Mouse (Mus musculus) induced T-regulatory cell, adult 2 months (primary cell): ENCODE measurements at regions not wholly inside any gene's neighbourhood (a gene's known extent, or its start where the extent isn't known, plus 50 kb on each side); places are given as distances from the start of the nearest gene placed in this dataset.

Experiments
- DNase-seq: peaks from one replicate; pipeline ENCODE4 v3.0.0-alpha.2; 2012; ENCODE audit warnings: low read depth

DNA sequence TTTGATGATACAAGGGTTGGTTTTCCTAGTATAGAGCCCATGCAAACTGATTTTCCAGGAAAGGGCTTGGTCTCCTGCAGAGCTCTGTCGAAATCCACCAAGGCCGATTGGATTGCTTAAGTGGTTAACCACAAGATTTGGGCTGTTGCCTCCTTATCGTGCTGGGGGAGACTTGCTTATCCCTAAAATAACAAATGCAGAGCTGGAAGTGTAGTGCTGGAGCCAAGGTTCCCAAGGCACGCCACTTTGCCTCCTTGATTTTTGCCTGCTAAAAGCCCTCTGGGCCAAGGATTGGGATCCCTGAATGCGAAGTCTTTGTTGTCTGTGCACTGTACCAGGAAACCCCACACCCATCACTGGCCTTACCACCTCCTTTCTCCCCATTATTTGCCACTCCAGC lies 52.8 kb upstream of the Tmem178 start:
- DNase-seq: no peak

DNA sequence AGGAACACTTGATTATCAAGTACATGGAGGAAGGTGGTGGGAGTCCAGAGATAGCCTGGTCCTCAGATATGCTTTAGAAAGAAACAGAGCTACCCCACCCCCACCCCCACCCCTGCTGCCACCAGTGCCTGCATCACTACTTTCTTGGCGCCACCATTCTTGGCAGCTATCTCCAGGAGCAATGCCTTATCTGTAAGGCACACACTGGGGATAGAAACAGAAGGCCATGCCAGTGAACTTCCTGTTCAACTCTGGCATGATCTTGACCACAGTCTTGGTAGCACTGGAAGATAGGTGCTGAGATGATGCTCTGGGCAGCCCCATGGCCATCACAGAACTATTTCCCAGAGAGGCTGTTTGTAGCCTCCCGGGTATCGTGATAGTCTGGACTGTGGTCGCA lies 55.3 kb upstream of the Tmem178 start:
- DNase-seq: no peak

DNA sequence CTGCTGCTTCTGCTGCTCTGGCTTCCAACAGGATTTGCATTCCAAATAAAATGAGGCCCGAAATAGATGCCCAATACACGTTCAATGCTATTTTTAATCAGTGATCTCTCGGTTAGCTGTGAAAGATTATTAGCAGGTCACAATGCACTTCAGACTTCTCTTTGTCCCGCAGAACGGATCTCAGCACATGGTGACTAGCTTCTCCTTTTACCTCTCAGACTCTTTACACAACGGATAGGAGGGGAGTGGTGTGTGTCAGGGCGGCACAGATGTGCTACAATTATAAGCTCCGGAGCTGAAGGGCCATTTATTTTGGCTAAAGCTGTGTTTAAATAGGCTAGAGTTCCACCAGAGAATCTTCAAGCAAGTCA lies 56.7 kb upstream of the Tmem178 start:
- no peak for DNase-seq

DNA sequence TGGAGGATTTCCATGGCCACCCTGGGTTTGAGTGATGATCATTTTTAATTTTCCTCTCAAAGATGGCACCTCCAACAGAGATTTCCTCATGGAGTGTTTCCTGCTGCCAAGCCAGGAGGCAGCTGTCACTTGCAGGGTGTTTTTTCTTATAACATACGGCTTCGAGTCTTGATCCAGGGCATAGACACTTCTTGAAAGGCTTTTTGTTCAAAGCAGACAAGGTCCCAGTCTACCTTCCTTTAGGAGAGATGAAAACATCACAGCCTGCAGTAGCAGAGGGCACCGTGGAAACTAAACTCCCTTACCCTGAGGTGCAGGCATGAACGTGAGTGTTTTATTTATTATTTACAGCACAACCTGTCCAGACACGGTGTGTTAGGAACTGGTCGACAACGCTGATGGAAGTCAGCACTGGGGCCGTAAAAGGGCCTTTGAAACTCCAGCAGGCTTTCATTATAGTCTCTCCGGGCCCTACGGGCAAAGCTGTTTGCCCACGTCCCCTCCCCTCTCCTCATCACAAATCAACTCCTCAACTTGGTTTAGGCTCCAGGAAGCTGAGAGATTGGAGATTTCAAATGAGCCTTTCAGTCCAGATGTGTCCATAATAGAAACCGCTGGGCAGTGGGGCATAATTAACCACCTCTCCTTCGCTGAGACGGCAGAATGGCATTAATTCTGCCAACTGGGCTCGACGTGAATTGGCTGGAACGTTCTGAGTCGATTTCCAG lies 57.2 kb upstream of the Tmem178 start:
- no peak for DNase-seq

DNA sequence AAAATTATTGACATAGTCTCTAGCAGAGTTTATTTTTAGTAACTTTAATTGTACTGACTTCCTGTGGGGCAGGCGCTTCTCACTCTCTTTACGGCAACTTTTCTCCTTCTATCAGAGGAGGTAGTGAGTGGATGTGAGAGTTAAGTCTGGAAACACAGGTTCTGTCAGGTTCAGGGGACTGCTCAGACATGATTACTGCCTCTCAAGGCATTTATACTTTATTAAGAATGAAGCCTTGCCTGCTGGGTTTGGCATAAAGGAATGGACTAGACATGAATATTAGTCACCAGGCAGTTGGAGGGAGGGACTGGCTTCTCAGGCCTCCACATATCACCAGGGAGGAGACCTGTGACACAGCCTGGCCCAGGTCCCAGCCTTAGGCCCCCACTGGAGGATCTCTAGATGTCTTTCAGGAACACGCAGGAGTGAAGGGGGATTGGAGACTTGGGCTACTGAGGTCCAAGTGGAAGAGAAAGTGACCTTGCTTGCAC lies 58.2 kb upstream of the Tmem178 start:
- no peak for DNase-seq

DNA sequence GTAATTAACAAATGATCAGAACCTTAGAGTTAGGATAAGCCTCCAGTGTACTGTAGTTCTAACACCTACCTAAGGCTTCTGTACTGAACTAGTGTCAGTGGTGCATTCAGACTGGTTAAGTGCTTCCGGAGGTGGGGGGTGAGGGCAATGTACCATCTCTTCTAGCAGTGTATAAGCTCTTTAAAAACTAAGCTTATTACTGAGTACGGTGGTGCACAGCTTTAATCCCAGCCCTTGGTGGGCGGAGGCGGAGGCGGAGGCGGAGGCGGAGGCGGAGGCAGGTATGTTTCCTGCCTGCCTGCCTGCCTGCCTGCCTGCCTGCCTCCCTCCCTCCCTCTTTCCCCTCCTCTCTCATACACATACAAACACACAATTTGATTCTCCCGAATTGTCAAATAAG lies 58.7 kb upstream of the Tmem178 start:
- DNase-seq: no peak

DNA sequence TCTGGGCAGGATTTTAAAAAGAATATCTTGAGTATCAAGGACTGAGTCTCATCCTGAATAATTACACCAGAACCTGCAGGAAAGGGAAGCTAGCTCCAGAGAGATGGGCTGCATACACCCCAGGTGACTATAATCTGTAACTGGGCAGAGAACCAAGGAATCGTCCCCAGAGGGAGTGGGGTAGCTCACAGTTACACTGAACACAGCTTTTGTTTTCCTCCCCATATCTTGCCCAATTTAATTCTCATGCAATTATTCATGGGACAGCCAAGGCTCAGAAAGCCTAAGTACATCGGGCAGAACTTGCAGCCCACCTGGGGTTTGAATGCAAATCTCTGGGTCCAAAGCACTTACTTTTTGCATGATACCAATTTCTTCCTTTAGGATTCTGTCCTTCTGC lies 59.5 kb upstream of the Tmem178 start:
- no peak for DNase-seq

DNA sequence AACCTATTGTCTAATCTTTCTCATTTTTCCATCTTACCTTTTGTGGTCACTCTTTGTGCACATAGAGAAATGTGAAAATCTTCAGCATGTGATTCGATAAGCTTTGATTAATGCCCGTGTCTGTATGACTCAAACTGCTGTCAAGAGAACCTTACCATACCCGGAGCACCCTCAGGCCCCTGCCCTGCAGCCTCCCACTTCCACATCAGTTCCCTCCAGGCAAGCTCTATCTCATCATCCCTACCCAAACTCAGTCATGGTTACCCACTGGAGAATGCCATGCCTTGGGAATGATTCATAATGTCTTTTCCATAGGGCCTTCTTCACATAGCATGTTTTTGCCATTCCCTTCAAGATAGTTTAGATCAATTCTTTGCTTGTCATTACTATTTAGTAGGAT lies 62.0 kb upstream of the Tmem178 start:
- no peak for DNase-seq

DNA sequence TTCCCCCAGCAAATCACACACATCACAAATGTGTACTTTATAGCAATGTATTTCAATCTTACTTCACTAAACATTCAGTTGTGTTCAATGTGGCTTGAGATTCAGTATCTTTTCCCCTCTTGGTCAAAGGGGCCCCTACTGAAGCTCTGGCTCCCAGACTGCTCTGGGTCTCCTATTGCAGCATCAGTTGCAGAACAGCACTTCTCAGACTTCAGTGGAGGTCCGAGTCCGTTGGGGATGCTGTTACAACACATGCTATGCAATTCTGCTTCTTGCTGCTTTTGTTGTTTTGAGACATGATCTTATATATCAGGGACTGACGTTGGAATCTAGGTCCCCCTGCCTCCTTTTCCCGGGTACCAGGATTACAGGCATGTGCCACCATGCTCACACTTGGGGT lies 64.1 kb upstream of the Tmem178 start:
- no peak for DNase-seq

DNA sequence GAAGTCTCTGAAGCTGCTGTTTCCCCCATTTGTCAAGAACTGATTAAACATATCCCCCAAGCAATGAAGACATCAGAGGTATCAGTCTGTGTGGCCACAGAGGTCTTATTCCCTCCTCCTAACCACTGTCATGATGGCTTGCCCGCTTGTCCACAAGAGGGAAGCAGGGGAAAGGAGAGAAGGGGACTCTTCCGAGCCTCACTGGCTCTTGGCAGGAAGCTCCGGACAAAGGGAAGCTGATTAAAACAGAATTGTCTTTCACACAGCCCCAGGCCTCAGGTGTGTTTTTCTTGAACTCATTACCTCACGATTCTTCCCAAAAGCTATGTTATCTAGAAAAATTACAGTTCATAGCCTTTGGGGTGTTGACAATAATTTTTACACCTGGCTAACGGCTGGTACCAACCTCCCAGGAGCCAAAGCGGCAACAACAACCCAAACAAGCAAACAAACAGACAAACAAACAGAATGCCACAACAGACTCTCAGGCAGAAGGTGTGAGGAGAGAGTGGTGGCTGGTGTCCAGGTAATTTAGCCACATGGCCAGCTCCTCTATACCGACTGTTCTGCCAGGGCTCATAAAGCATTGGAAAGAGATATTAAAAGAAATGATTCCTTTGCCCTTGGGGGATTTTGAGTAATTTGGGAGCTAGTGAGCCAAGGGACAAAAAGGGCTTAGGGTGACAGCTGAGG lies 68.9 kb upstream of the Tmem178 start:
- no peak for DNase-seq

DNA sequence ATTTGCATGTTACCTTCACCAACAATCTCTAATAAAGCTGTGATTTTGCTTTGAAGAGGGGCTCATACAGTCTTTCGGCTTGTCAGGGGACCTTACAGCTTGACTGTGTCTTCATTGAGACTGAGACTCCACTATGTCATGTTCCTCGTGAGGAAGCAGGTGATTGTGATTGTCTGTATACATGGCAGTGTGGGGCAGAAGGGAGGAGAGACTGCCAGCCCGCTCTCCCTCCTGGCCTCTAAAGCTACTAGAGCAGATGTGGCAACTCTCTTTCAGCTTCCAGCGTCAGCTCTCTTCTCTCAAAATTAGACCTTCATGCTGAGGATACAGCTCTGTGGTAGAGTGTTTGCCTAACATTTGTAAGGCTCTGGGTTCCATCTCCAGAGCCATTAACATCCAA lies 73.5 kb upstream of the Tmem178 start:
- no peak for DNase-seq

DNA sequence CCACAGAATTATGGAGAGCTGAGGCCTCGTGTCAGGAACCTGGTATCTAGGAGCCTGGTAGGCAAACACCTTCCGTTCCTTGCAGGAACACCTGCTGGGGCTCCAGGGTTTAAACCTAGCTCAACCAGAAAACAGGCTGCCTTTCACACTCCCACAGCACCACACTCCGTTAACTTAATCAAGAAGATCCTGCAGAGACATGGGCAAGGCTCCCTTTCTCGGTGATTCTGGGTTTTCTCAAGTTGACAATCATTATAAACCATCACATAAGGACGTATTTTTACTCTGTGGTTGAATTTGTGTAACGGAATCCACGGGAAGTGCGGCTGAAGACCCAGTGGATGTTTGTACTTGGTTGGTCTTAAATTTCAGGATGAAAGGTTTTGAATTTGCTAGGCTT lies 82.1 kb upstream of the Tmem178 start:
- no peak for DNase-seq

DNA sequence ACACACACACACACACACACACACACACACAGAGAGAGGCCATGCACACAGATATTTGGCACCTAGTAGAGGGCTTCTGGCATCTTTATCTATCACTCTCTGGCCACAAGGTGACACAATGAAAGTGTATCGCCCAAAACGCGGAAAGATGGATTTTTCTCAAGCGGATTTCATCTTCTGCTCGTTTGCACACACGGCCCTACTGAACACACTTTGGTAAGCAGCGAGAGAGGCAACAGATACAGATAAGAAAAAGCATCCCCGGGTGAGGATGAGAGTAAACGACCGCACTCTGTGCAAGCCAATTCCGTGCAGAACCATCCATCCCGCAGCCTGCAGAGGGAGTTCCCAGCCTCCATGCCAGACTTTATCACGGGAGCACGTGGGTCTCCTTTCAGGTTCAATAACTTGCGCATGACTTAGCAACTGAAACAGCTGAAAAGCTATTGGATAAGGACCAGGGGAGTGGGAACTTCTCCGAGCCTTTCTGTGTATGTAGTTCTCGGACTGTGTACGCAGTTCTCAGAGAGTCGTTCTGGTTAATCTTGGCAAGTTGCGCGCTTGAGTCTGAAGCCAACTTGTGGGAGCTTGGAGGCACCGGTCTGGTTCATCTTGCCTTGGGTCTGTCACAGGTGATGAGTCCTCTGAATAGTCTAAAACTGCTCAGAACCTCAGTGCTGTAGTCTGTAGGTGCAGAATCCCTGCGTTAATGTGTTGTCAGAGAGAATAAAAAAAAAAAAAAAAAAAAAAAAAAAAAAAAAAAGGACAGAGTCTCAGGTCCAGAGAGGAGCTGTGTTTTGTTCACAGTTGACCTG lies 97.2 kb upstream of the Tmem178 start:
- no peak for DNase-seq

DNA sequence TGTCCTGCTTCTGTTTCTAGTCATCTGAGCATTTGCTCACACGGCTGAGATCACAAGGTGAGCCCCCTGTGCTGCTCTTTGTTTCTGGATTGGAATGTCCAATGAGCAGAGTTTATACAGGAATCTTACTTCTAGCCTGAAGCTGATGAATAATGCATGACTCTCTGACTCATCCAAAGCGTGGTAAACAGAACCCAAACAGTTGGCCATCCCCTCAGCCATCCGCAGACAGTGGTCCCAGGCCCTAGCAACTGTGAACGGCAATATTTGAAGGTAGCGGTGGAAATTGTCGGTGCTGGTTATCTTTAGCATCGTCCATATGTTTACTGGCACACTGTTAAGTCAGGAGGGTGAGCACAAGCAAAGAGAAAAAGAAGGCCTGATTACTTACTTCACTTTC lies 99.1 kb upstream of the Tmem178 start:
- DNase-seq: no peak

DNA sequence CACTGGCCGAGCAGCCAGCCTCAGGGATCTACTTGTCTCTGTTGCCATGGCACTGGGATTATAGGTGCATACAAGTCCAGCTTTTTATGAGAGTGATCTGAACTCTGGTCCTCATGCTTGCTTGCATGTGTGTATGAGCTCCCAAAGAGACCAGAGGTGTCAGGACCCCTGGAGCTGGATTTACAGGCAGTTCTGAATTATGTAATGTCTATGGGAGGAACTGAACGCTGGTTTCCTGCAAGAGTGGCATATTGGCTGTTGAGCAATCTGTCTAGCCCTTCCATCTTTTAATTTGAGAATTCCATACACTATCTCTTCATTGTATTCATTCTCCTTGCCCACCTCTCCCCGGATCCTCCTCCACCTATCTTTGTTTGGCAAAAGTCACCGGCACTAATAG lies 102.5 kb upstream of the Tmem178 start:
- DNase-seq: no peak

DNA sequence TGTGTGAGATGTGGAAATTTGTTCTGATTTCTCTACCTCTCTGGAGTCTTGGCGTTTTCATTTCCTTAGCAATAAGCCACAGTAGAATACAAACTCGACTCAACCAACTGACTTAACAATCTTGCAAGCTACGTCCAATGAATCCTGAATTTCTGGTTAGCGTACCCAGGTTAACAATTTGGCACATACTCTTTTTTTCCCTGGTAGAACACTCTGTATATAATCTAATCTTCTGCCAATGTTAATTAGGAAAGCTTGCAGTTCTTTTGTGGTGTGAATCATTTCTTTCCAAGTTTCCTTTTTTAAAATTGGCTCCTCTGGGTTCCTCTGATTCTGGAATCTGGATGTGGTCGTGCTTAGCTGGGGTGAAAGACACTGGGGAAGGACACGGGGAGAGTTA lies 103.5 kb upstream of the Tmem178 start:
- no peak for DNase-seq

DNA sequence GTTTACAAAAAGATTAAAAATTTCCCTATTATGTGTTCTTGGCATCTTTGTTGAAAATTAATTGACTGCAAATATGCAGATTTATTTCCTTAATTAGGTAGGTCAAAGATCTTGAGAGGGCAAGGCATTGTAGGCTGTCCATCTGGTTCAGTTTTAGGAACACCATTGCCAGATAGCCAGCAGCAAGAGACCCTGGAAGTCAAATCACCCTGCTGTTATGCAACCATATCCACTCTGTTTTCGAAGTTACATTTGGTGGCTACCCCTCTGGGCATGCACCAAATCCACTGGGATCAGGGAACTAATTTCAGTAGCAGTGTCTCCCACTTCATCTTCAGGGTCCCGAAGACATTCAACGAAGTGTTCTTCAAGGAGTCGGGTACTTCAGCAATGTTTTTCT lies 104.0 kb upstream of the Tmem178 start:
- DNase-seq: no peak

DNA sequence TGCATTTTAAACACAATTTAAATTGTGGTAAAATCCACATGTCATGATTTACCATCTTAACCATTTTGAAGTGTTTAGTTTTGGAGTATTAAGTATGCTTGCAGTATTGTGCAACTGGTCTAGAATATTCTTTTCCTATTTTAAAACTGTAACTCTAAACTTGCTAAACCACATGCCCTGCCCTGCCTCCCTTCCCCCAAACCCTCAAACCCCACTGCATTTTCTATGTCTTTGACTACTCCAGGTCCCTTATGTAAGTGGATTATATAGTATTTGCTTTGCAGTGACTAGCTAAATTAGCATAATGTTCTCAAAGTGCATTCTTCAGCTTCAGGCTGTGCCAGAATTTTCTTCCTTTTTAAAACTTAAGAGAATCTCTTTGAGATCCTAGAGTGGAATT lies 106.4 kb upstream of the Map4k3 start:
- DNase-seq: no peak

DNA sequence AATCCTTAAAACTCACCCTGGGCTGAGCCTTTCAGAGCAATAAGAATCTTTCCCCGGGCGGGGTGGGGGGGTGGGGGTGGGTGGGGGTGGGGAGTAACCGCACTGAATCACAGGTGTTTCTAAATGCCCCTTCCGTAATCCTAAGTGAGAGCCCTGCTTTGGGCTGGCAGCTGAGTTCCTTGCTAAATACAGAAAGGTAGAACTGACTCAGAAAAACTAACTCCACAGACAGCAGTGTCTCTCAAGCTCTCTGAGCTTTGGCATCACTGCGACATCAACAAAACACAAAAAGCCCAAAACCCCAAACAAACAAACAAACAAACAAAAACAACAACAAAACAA lies 105.9 kb upstream of the Map4k3 start:
- no peak for DNase-seq

DNA sequence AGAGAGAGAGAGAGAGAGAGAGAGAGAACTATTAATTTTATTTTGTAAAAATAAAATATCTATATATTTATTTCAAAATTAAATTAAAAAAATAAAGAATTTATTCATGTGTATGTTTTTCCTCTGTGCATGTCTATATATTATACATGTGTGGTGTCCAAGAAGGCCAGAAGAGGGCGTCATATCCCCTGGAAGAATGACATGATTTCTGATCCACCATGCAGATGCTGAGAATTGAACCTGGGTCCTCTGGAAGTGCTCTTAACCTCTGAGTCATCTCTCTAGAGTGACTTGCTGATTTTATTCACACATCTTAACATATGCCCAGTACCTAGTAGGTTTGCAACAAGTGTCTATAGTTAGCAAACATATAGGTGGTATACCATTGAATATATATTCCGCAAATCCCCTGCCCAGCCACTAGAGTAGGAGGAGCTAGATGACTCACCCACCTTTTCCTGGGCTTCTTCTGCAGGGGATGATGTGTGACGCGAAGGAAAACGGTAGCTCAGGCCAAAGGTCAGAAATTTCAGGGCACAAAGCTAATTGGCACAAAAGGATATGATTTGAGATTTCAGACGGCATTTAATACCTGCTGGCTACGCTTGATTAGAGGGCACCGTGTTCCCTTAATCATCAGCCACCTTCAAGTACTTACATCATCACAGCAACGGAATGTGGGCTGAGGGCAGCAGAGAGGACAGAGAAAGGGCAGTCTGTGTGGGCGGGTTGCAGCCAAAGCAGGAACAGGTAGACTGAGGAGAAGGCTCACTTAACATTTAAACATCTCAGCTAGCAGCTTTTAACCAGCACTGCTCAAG lies 105.3 kb upstream of the Map4k3 start:
- peak; percentile 3 for DNase-seq

DNA sequence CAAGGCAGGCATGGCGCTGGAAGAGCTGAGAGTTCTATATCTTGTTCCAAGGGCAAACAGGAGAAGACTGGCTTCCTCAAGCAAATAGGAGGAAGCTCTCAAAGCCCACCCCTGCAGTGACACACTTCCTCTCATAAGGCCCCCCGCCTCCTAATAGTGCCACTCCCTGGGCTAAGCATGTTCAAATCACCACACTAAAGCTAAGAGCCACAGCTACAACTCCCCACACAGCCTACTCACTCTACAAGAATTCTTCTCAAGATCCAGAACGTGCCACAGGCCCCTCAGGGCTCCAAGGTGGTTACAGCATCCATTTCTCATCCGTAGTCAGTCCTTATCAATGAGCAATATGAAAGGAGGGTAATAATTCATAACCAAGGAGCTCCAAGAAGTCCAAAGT lies 103.4 kb upstream of the Map4k3 start:
- DNase-seq: no peak

DNA sequence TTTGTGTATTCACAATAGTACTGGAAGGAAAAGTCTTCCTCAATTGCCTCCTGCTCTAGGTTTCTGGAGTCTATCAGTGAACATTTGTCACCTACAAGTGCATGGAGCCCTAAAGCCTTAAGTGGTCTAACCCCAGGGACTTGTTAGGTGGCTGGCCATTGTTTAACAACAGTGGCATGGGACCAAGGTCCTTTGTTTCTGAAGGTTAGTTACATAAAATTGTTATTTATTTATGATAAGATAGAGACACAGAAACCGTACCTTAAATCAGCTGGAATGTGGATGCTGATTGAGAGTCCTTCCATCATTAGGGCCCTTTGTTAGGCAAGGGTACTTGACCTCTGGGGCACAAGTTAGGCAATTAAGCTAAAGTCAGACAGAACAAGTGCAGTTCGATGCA lies 99.6 kb upstream of the Map4k3 start:
- DNase-seq: no peak
